In genomic region chr5:44217041-44217684, GRCm38 (mm10) we compare ENCODE assay signal across 22 mouse cellular contexts. TPM values are rescaled to one million over a fixed set of nuclear protein-coding genes. Genes with fewer than 3 reads are reported as not detected.
DNase-seq lines count a peak whose midpoint lies in the region; ATAC-seq and TF ChIP-seq lines count a peak whose summit lies in the region.
"Had no signal": no experiment of that assay in that cellular context is flagged by ENCODE, and none has a peak within 500 bp of the region (broad histone marks: within the 10 kb centered on the region; RNA-seq: fewer than 3 reads in every experiment).

No protein-coding gene starts in this region.

- no peak for TF ChIP-seq POLR2A in kidney, adult 2 months (IDR thresholded peaks at IDR 0.05; ENCODE audit: low read depth, low read length)

- no peaks in the 10 kb centered on the region for H3K4me1 ChIP-seq in kidney, embryonic 14.5 days (ENCODE audit: control insufficient read depth, insufficient read depth, low read length)
- no peaks in the 10 kb centered on the region for H3K4me1 ChIP-seq in kidney, adult 2 months (ENCODE audit: control insufficient read depth, insufficient read depth, low read length)
- peaks cover 6% of the 10 kb centered on the region for H3K4me1 ChIP-seq in limb, embryonic 10.5 days
- H3K4me1 ChIP-seq in forebrain, embryonic 15.5 days, result no peaks in the 10 kb centered on the region
- H3K4me1 ChIP-seq: neural tube, embryonic 15.5 days had no signal

- WGBS in kidney, embryonic 14.5 days, result 45% methylated on average over 8 of the region's 8 CpGs
- 61% methylated on average over 8 of the region's 8 CpGs for WGBS in kidney, adult 2 months
- 83% methylated on average over 8 of the region's 8 CpGs for WGBS in limb, embryonic 10.5 days
- 83% methylated on average over 8 of the region's 8 CpGs for WGBS in forebrain, embryonic 15.5 days

- TF ChIP-seq CTCF in kidney, adult 2 months (conservative IDR thresholded peaks at IDR 0.05; ENCODE audit: insufficient read depth, insufficient read length, low read depth, low read length), result no peak

- no peak overlapping the region for H3K4me2 ChIP-seq in kidney, embryonic 14.5 days (replicated peaks; ENCODE audit: low read depth, low read length)
- H3K4me2 ChIP-seq in forebrain, embryonic 15.5 days (replicated peaks), result no peak overlapping the region
- H3K4me2 ChIP-seq: embryonic facial prominence, embryonic 15.5 days; heart, embryonic 11.5 days; liver, embryonic 11.5 days; lung, embryonic 15.5 days; midbrain, embryonic 11.5 days; neural tube, embryonic 15.5 days had no signal

- no peaks in the 10 kb centered on the region for H3K27me3 ChIP-seq in kidney, embryonic 14.5 days (ENCODE audit: control insufficient read depth, insufficient read depth, low read length)
- no peaks in the 10 kb centered on the region for H3K27me3 ChIP-seq in kidney, adult 2 months (replicated peaks; ENCODE audit: control insufficient read depth, insufficient read depth, low read length)
- H3K27me3 ChIP-seq in limb, embryonic 10.5 days (ENCODE audit: low read depth, poor library complexity, severe bottlenecking), result no peaks in the 10 kb centered on the region
- H3K27me3 ChIP-seq in forebrain, embryonic 15.5 days, result no peaks in the 10 kb centered on the region
- H3K27me3 ChIP-seq: embryonic facial prominence, embryonic 15.5 days; lung, embryonic 15.5 days; neural tube, embryonic 15.5 days had no signal

- H3K36me3 ChIP-seq in kidney, embryonic 14.5 days (ENCODE audit: control insufficient read depth, insufficient read depth, low read length), result peaks cover 11% of the 10 kb centered on the region; the same call in 1 of the 2 replicates
- no peaks in the 10 kb centered on the region for H3K36me3 ChIP-seq in kidney, adult 2 months (ENCODE audit: control insufficient read depth, insufficient read depth, low read length)
- peaks cover 34% of the 10 kb centered on the region for H3K36me3 ChIP-seq in limb, embryonic 10.5 days
- peaks cover 5% of the 10 kb centered on the region; the same call in 1 of the 2 replicates for H3K36me3 ChIP-seq in forebrain, embryonic 15.5 days
- H3K36me3 ChIP-seq: embryonic facial prominence, embryonic 15.5 days had no signal

- ATAC-seq in kidney, embryonic 14.5 days (ENCODE audit: low FRiP score, low TSS enrichment), result peak; percentile 84
- no peak for ATAC-seq in forebrain, embryonic 15.5 days (replicated peaks)

- H3K4me3 ChIP-seq in kidney, embryonic 14.5 days (ENCODE audit: low read length), result no peak overlapping the region
- no peak overlapping the region for H3K4me3 ChIP-seq in kidney, adult 2 months (ENCODE audit: insufficient read depth, low read depth, low read length)
- no peak overlapping the region for H3K4me3 ChIP-seq in limb, embryonic 10.5 days
- H3K4me3 ChIP-seq in forebrain, embryonic 15.5 days, result no peak overlapping the region
- H3K4me3 ChIP-seq: embryonic facial prominence, embryonic 15.5 days; forebrain, embryonic 10.5 days; lung, embryonic 15.5 days; neural tube, embryonic 15.5 days had no signal

- no peak for DNase-seq in kidney, adult 2 months
- DNase-seq in ES-CJ7 (ENCODE audit: low read depth, low spot score), result peak; percentile 20
- DNase-seq in ZHBTc4 (ENCODE audit: low read depth, low spot score), result peak; percentile 26
- DNase-seq in limb, embryonic 10.5 days (ENCODE audit: low spot score), result peak; percentile 23
- DNase-seq in spleen, adult 18-20 months, result no peak
- no peak for DNase-seq in left cerebral cortex, postnatal 4 days
- DNase-seq: adrenal gland, adult 2 months; cerebellum, postnatal 10 days; gastrocnemius, postnatal 36 days; heart, postnatal 36 days; kidney, postnatal 25 days; thymus, postnatal 4 days had no signal

- H3K9ac ChIP-seq in kidney, embryonic 14.5 days (ENCODE audit: low read depth, low read length), result no peak overlapping the region
- H3K9ac ChIP-seq in forebrain, embryonic 15.5 days (replicated peaks), result no peak overlapping the region
- H3K9ac ChIP-seq: embryonic facial prominence, embryonic 15.5 days; lung, embryonic 15.5 days; neural tube, embryonic 15.5 days had no signal

- H3K9me3 ChIP-seq in kidney, embryonic 14.5 days (ENCODE audit: control insufficient read depth, low read length), result no peaks in the 10 kb centered on the region
- H3K9me3 ChIP-seq in limb, embryonic 10.5 days (replicated peaks), result no peaks in the 10 kb centered on the region
- no peaks in the 10 kb centered on the region for H3K9me3 ChIP-seq in forebrain, embryonic 15.5 days
- H3K9me3 ChIP-seq: embryonic facial prominence, embryonic 15.5 days; forebrain, embryonic 10.5 days; lung, embryonic 15.5 days; neural tube, embryonic 15.5 days had no signal

- intact Hi-C loops in left cerebral cortex, postnatal 4 days (cut with DNase I), result no loop called here

- H3K27ac ChIP-seq in kidney, embryonic 14.5 days (ENCODE audit: low read depth, low read length), result 0 out of 2 replicates have a peak overlapping the region, but pooled peaks have one; percentile 2
- H3K27ac ChIP-seq in kidney, adult 2 months (ENCODE audit: insufficient read depth, low read depth, low read length), result no peak overlapping the region
- H3K27ac ChIP-seq in limb, embryonic 10.5 days, result no peak overlapping the region
- no peak overlapping the region for H3K27ac ChIP-seq in forebrain, embryonic 15.5 days (replicated peaks)
- H3K27ac ChIP-seq: embryonic facial prominence, embryonic 15.5 days; forebrain, embryonic 10.5 days; lung, embryonic 15.5 days; macrophage; neural tube, embryonic 15.5 days had no signal

RNA-seq across cellular contexts. Expression of gene Tapt1, which starts 9.3 kb away (rescaled TPM):
- 23.0 and 35.8 TPM in 2 replicates for polyA plus RNA-seq in kidney, embryonic 14.5 days (2014; fragmentation: Nextera tagmentation; extraction: Ambion mirVana)
- 23.6 and 29.0 TPM in 2 replicates for polyA plus RNA-seq in kidney, adult 2 months (2012; rRNA removed)
- polyA plus RNA-seq in limb, embryonic 10.5 days (2016; fragmentation: Nextera tagmentation; extraction: Ambion mirVana), result 30.5 and 32.4 TPM in 2 replicates
- polyA plus RNA-seq in forebrain, embryonic 15.5 days (2015; fragmentation: Nextera tagmentation; extraction: Ambion mirVana), result 25.8 and 25.9 TPM in 2 replicates
- 10 to 100 TPM; 44.4 to 46.7 TPM for total RNA-seq in left cerebral cortex, postnatal 4 days (2021)

Comparison
In these comparisons a context has a peak if more than half of its experiments do, and no peak if none do; other contexts are left out.
1. DNase-seq: peak in ES-CJ7 (single experiment), ZHBTc4 (single experiment) and limb, embryonic 10.5 days (single experiment); none in kidney, adult 2 months (single experiment), spleen, adult 18-20 months (0 of 2) and left cerebral cortex, postnatal 4 days (single experiment).